Mouse (Mus musculus) kidney, adult 2 months (tissue): Measurements from ENCODE around the gene Ghitm.

Experiments
- CTCF ChIP-seq: fragments of 200-500 bp; conservative IDR thresholded peaks from 2 replicates; pipeline ENCODE4 v1.5.1; 2011; ENCODE audit warnings: low read depth, mild to moderate bottlenecking, control low read depth, low read length, moderate library complexity, mixed read lengths; ENCODE audit not compliant: insufficient read depth, insufficient read length
- POLR2A ChIP-seq: fragments of 200-500 bp; IDR thresholded peaks from one replicate; pipeline ENCODE4 v1.6.1; 2011; ENCODE audit warnings: low read depth, low read length, control low read depth

DNA sequence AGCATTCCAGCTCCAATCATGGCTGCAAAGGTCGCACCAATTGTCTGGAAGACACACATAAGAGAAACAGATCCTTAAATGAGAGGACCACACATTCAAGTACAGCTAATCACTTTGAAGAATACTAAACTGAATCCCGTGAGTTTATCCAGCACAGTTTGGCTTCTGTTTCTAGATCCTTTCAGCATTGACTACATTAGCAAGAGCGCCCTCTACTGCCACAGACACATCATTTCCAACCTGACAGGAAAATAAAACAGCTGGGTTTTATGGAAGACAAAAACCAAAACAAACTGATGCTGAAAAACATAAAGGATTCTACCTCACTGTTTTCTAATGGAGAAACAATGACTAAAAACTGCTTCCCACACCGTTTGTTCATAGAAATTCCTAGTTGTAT, 7.4 kb downstream of the Ghitm start:
- no peak for TF ChIP-seq POLR2A
- TF ChIP-seq CTCF: 0 out of 2 replicates have a peak, but pooled peaks have one; percentile 23
